Mouse (Mus musculus) stomach, postnatal 0 days (tissue): Measurements from ENCODE around the gene Olfr298.

ENCODE experiments used
- CTCF ChIP-seq: IDR thresholded peaks from 2 replicates; pipeline ENCODE4 v1.5.1; 2016; ENCODE audit warnings: antibody characterized with exemption, low read depth, mild to moderate bottlenecking, moderate library complexity
- EP300 ChIP-seq: optimal IDR thresholded peaks from 2 replicates; pipeline ENCODE3; 2016; ENCODE audit warnings: antibody characterized with exemption

- no peak for TF ChIP-seq EP300
- TF ChIP-seq CTCF = no peak
These were observed 32.7 kb downstream of the Olfr298 start, which contains the start of gene Olfr299 for GRCm38 (mm10) chr7:86459621-86460020.
